Mouse (Mus musculus): Measurements from ENCODE around the gene Gnptab. TPM values are rescaled to one million over a fixed set of nuclear protein-coding genes. Genes with fewer than 3 reads are reported as not detected.

The Gnptab gene
- total and polyA plus RNA-seq, 3 experiments, result 14.2 to 24.1 TPM; not detected in 1

DNA sequence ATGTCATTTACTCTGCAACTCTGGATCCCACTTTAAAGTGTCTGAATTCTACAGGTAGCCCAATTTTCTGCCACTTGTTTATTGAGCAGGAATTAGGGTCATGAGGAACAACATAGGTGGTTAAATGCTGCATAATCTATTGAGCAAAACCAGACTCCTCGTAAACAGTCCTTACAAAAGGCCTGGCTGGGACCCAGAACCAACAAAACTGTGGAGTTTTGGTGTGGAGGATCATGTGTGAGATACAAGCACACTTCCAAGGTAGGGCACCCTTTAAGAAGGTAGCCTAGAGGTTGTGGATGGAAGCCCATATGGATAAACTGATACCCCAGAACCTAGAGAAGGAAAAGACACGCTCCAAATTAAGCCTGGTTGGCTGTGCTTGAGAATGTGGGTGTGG lies 28.2 kb upstream of the Gnptab start:
- TF ChIP-seq NRF1 (IDR thresholded peaks at IDR 0.05; ENCODE audit: insufficient read depth, low read depth, low read length, poor library complexity, severe bottlenecking) (no peak), E2F4 (IDR thresholded peaks at IDR 0.05; ENCODE audit: borderline replicate concordance, low read depth, low read length) (no peak), MYB (IDR thresholded peaks at IDR 0.05; ENCODE audit: low read depth, low read length) (no peak), NELFE (IDR thresholded peaks at IDR 0.05; ENCODE audit: low read depth, low read length) (no peak), KAT2A (conservative IDR thresholded peaks at IDR 0.05; ENCODE audit: low read depth, low read length) (no peak), GATA1 (IDR thresholded peaks at IDR 0.05; ENCODE audit: low read depth, low read length) (no peak), ELF1 (IDR thresholded peaks at IDR 0.05; ENCODE audit: low read depth, low read length) (no peak), MAFK (IDR thresholded peaks at IDR 0.05; ENCODE audit: borderline replicate concordance, low read depth, low read length) (no peak), RAD21 (IDR thresholded peaks at IDR 0.05; ENCODE audit: low read depth, low read length) (no peak), BHLHE40 (IDR thresholded peaks at IDR 0.05; ENCODE audit: borderline replicate concordance, low read depth, low read length) (no peak), TBP (IDR thresholded peaks at IDR 0.05; ENCODE audit: low read depth, low read length) (no peak), ZC3H11A (IDR thresholded peaks at IDR 0.05; ENCODE audit: low read depth, low read length) (no peak)
- Histone ChIP-seq H3K36me3 (ENCODE audit: control insufficient read depth in 1 of 2, insufficient read depth in 2 of 2, low read length in 2 of 2) (peaks cover 0 to 8% of the 10 kb centered on the region in 2 experiments; a peak in 2 of 4 replicates), H3K9me3 (replicated peaks; ENCODE audit: insufficient read depth, low read length) (no peaks in the 10 kb centered on the region), H3K4me1 (ENCODE audit: control insufficient read depth in 1 of 2, insufficient read depth in 2 of 2, low read length in 2 of 2) (0 out of 4 replicates have a peak, but pooled peaks cover 0 to 7% of the 10 kb centered on the region in 2 experiments), H3K79me2 (ENCODE audit: control insufficient read depth, insufficient read depth, low read length, poor library complexity) (no peaks in the 10 kb centered on the region), H3K4me3 (ENCODE audit: control insufficient read depth in 1 of 2, insufficient read depth in 1 of 2, low read depth in 2 of 2, low read length in 2 of 2) (no peak overlapping the region), H3K27ac (ENCODE audit: control insufficient read depth, low read depth, low read length) (no peak overlapping the region), H3K9ac (ENCODE audit: control insufficient read depth, low read depth, low read length, poor library complexity, severe bottlenecking) (no peak overlapping the region), H3K27me3 (ENCODE audit: control insufficient read depth in 1 of 2, insufficient read depth in 2 of 2, low read length in 2 of 2) (no peaks in the 10 kb centered on the region)
- DNase-seq (ENCODE audit: low read depth, low spot score), result no peak

DNA sequence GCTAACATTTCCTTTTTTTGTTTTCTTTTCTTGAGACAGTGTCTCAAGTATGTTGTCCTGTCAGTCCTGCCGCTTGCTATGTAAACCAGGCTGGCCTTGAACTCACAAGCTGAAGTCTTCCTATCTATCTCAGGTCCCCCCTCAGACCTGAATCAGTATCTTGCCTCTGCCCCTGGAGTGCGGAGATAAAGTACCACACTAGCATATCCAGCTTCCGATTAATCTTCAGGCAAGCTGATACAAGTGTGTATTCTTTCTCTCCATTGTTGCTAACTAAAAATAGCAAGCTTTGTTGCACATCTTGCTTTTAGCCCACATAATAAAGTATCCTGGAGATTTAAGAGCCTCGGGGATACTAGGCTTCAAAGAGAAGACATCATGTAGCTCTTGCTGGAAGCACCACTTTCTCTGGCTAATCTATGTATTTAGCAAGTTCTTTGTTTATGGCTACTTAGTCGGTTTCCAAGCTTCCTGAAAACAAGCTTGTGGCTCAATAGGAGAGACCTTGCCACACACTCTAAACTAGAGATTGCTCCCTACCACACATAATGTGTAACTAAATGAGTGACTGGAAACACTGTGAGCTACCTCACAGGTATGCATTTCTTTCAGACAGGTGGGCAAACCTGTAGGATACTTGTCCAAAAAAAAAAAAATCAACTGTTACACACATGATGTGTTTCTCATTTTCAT lies 27.4 kb upstream of the Gnptab start:
- Histone ChIP-seq H3K27me3 (ENCODE audit: control insufficient read depth in 1 of 2, insufficient read depth in 2 of 2, low read length in 2 of 2) (no peaks in the 10 kb centered on the region; a peak in 1 of 4 replicates), H3K79me2 (ENCODE audit: control insufficient read depth, insufficient read depth, low read length, poor library complexity) (no peaks in the 10 kb centered on the region), H3K27ac (ENCODE audit: control insufficient read depth, low read depth, low read length) (no peak overlapping the region), H3K9me3 (replicated peaks; ENCODE audit: insufficient read depth, low read length) (no peaks in the 10 kb centered on the region), H3K9ac (ENCODE audit: control insufficient read depth, low read depth, low read length, poor library complexity, severe bottlenecking) (no peak overlapping the region), H3K4me3 (ENCODE audit: control insufficient read depth in 1 of 2, insufficient read depth in 1 of 2, low read depth in 2 of 2, low read length in 2 of 2) (no peak overlapping the region), H3K4me1 (ENCODE audit: control insufficient read depth in 1 of 2, insufficient read depth in 2 of 2, low read length in 2 of 2) (peaks cover 0 to 8% of the 10 kb centered on the region in 2 experiments; a peak in 1 of 4 replicates), H3K36me3 (ENCODE audit: control insufficient read depth in 1 of 2, insufficient read depth in 2 of 2, low read length in 2 of 2) (peaks cover 0 to 8% of the 10 kb centered on the region in 2 experiments; a peak in 2 of 4 replicates)
- peak; percentile 47 for DNase-seq (ENCODE audit: low read depth, low spot score)
- TF ChIP-seq MAZ (IDR thresholded peaks at IDR 0.05; ENCODE audit: low read depth, low read length) (no peak), POLR2AphosphoS5 (IDR thresholded peaks at IDR 0.05; ENCODE audit: borderline replicate concordance, low read depth, low read length) (no peak), ELF1 (IDR thresholded peaks at IDR 0.05; ENCODE audit: low read depth, low read length) (0 out of 2 replicates have a peak, but pooled peaks have one; percentile 16), GATA1 (IDR thresholded peaks at IDR 0.05; ENCODE audit: low read depth, low read length) (peak; percentile 81), ETS1 (IDR thresholded peaks at IDR 0.05; ENCODE audit: low read depth, low read length) (peak; percentile 44; the same call in 1 of the 2 replicates), TCF12 (IDR thresholded peaks at IDR 0.05; ENCODE audit: low read depth, low read length) (peak; percentile 89), EP300 (IDR thresholded peaks at IDR 0.05; ENCODE audit: low read depth in 1 of 2, low read length in 2 of 2) (peak; percentile 60 to 70), MEF2A (IDR thresholded peaks at IDR 0.05; ENCODE audit: extremely low read depth, insufficient replicate concordance, low read depth, low read length, poor library complexity, severe bottlenecking) (peak; percentile 71; the same call in 1 of the 2 replicates), RCOR1 (IDR thresholded peaks at IDR 0.05; ENCODE audit: low read depth, low read length) (peak; percentile 64; the same call in 1 of the 2 replicates)
